Mouse (Mus musculus): Measurements from ENCODE around the gene Fbn1. TPM values are rescaled to one million over a fixed set of nuclear protein-coding genes. Genes with fewer than 3 reads are reported as not detected.

Fbn1 gene
- polyA plus RNA-seq, 1 experiment from 2014 or later = 15.5 TPM

DNA sequence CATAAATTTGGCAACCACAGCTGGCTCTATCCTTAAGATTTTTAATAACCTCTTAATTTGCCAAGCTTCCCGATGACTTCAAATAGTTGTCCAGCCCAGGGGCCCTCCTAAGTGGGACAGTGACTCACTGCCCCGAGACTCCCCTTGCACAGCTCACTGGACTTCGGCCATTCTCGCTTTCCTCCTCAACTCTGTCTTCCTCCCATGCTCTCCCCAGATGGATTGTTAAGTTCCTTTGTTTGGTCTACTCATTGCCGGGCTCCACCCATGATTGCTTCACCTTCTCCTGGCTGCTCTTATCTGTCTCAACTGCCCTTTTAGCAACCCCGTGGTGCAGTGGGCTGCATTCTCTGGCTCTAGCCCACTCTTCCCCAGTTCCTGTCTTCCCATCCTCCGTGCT lies 229.3 kb downstream of the Fbn1 start:
- no peak for ATAC-seq (ENCODE audit: low FRiP score, low TSS enrichment)
- 53% methylated on average over 7 of the region's 7 CpGs for WGBS
- no peaks in the 10 kb centered on the region for H3K9me3 ChIP-seq (ENCODE audit: low read length)
- no peak overlapping the region for H3K4me3 ChIP-seq (ENCODE audit: low read length)
- peaks cover 11% of the 10 kb centered on the region for H3K4me1 ChIP-seq (ENCODE audit: insufficient read depth, low read length)
- no peaks in the 10 kb centered on the region for H3K27me3 ChIP-seq (ENCODE audit: insufficient read depth, low read length)
- no peaks in the 10 kb centered on the region for H3K36me3 ChIP-seq (ENCODE audit: insufficient read depth, low read length)
- no peak overlapping the region for H3K27ac ChIP-seq (ENCODE audit: low read length)
- no peak overlapping the region for H3K9ac ChIP-seq (replicated peaks; ENCODE audit: low read length)
- H3K4me2 ChIP-seq (replicated peaks; ENCODE audit: low read depth, low read length) = no peak overlapping the region

GRCm38 (mm10) chr2:125276692-125277091 lies 231.1 kb downstream of the Fbn1 start:
- Histone ChIP-seq H3K9ac (replicated peaks; ENCODE audit: low read length) (no peak overlapping the region), H3K4me2 (replicated peaks; ENCODE audit: low read depth, low read length) (no peak overlapping the region), H3K9me3 (ENCODE audit: low read length) (peaks cover under 1% of the 10 kb centered on the region), H3K27me3 (ENCODE audit: insufficient read depth, low read length) (no peaks in the 10 kb centered on the region), H3K4me1 (ENCODE audit: insufficient read depth, low read length) (no peaks in the 10 kb centered on the region), H3K4me3 (ENCODE audit: low read length) (no peak overlapping the region), H3K27ac (ENCODE audit: low read length) (no peak overlapping the region), H3K36me3 (ENCODE audit: insufficient read depth, low read length) (no peaks in the 10 kb centered on the region)
- WGBS = 89% methylated on average over 5 of the region's 5 CpGs
- ATAC-seq (ENCODE audit: low FRiP score, low TSS enrichment) = no peak

GRCm38 (mm10) chr2:125275617-125276016 lies 232.2 kb downstream of the Fbn1 start:
- peaks cover 4% of the 10 kb centered on the region for H3K9me3 ChIP-seq (ENCODE audit: low read length)
- no peak overlapping the region for H3K4me3 ChIP-seq (ENCODE audit: low read length)
- no peak overlapping the region for H3K9ac ChIP-seq (replicated peaks; ENCODE audit: low read length)
- H3K36me3 ChIP-seq (ENCODE audit: insufficient read depth, low read length) = no peaks in the 10 kb centered on the region
- H3K27me3 ChIP-seq (ENCODE audit: insufficient read depth, low read length) = no peaks in the 10 kb centered on the region
- no peak for ATAC-seq (ENCODE audit: low FRiP score, low TSS enrichment)
- WGBS = 37% methylated on average over 5 of the region's 5 CpGs
- no peak overlapping the region for H3K4me2 ChIP-seq (replicated peaks; ENCODE audit: low read depth, low read length)
- no peak overlapping the region for H3K27ac ChIP-seq (ENCODE audit: low read length)
- H3K4me1 ChIP-seq (ENCODE audit: insufficient read depth, low read length) = no peaks in the 10 kb centered on the region

DNA sequence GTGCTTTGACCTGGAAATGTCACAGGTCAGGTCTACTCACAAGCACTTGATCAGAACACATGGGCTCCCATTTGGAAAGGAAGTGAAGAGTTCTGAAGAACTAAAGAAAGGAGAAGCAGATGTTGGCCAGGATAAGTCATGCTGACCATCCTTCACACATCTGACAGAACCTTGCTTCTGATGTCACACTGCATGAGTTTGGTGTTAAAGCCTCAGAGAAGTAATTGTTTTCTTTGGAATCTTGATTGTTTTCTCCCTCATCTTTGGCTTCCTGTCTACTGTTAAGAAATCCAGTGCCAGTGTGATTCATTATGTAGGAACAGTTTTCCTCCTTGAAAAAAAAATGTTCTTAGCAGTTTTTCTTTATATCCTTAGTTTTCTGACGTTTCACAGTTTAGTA lies 238.9 kb downstream of the Fbn1 start:
- H3K9me3 ChIP-seq (ENCODE audit: low read length) = peaks cover 4% of the 10 kb centered on the region
- peaks cover 5% of the 10 kb centered on the region; the same call in 1 of the 2 replicates for H3K4me1 ChIP-seq (ENCODE audit: insufficient read depth, low read length)
- H3K9ac ChIP-seq (replicated peaks; ENCODE audit: low read length) = no peak overlapping the region
- no peak for ATAC-seq (ENCODE audit: low FRiP score, low TSS enrichment)
- H3K4me3 ChIP-seq (ENCODE audit: low read length) = no peak overlapping the region
- H3K27ac ChIP-seq (ENCODE audit: low read length) = no peak overlapping the region
- H3K36me3 ChIP-seq (ENCODE audit: insufficient read depth, low read length) = no peaks in the 10 kb centered on the region
- no peak overlapping the region for H3K4me2 ChIP-seq (replicated peaks; ENCODE audit: low read depth, low read length)
- WGBS = 51% methylated on average over 1 of the region's 1 CpGs
- no peaks in the 10 kb centered on the region for H3K27me3 ChIP-seq (ENCODE audit: insufficient read depth, low read length)

GRCm38 (mm10) chr2:125263753-125264152 lies 244.0 kb downstream of the Fbn1 start:
- no peak for ATAC-seq (ENCODE audit: low FRiP score, low TSS enrichment)
- H3K27ac ChIP-seq (ENCODE audit: low read length) = no peak overlapping the region
- H3K4me1 ChIP-seq (ENCODE audit: insufficient read depth, low read length) = peaks cover 9% of the 10 kb centered on the region; the same call in 1 of the 2 replicates
- no peaks in the 10 kb centered on the region for H3K27me3 ChIP-seq (ENCODE audit: insufficient read depth, low read length)
- H3K4me2 ChIP-seq (replicated peaks; ENCODE audit: low read depth, low read length) = no peak overlapping the region
- H3K9me3 ChIP-seq (ENCODE audit: low read length) = no peaks in the 10 kb centered on the region
- 18% methylated on average over 9 of the region's 9 CpGs for WGBS
- peaks cover 6% of the 10 kb centered on the region; the same call in 1 of the 2 replicates for H3K36me3 ChIP-seq (ENCODE audit: insufficient read depth, low read length)
- H3K4me3 ChIP-seq (ENCODE audit: low read length) = no peak overlapping the region
- H3K9ac ChIP-seq (replicated peaks; ENCODE audit: low read length) = no peak overlapping the region

DNA sequence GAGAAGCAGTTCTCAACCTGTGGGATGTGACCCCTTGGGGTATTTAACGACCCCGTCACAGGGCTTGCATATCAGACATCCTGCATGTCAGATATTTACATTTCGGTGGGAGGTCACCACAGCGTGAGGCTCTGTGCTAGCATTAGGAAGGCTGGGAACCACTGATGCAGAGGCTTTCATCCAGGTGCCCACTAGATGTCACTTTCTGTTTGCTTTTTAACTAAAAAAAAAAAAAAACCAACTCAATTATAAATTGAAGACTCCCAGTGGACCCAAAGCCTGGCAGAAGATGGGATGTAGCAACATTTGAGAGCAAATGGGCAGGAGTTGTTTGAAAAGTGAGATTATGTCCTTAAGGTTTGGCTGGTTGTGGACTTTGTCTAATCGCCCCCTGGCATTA lies 244.7 kb downstream of the Fbn1 start:
- Histone ChIP-seq H3K27me3 (ENCODE audit: insufficient read depth, low read length) (no peaks in the 10 kb centered on the region), H3K4me2 (replicated peaks; ENCODE audit: low read depth, low read length) (no peak overlapping the region), H3K4me3 (ENCODE audit: low read length) (no peak overlapping the region), H3K9me3 (ENCODE audit: low read length) (no peaks in the 10 kb centered on the region), H3K9ac (replicated peaks; ENCODE audit: low read length) (no peak overlapping the region), H3K36me3 (ENCODE audit: insufficient read depth, low read length) (peaks cover 7% of the 10 kb centered on the region), H3K27ac (ENCODE audit: low read length) (no peak overlapping the region), H3K4me1 (ENCODE audit: insufficient read depth, low read length) (peaks cover 9% of the 10 kb centered on the region; the same call in 1 of the 2 replicates)
- WGBS = 17% methylated on average over 5 of the region's 5 CpGs
- no peak for ATAC-seq (ENCODE audit: low FRiP score, low TSS enrichment)

- H3K4me3 ChIP-seq (ENCODE audit: low read length) = no peak overlapping the region
- H3K27ac ChIP-seq (ENCODE audit: low read length) = no peak overlapping the region
- no peak for ATAC-seq (ENCODE audit: low FRiP score, low TSS enrichment)
- no peak overlapping the region for H3K4me2 ChIP-seq (replicated peaks; ENCODE audit: low read depth, low read length)
- H3K36me3 ChIP-seq (ENCODE audit: insufficient read depth, low read length) = peaks cover 28% of the 10 kb centered on the region
- H3K27me3 ChIP-seq (ENCODE audit: insufficient read depth, low read length) = no peaks in the 10 kb centered on the region
- no peak overlapping the region for H3K9ac ChIP-seq (replicated peaks; ENCODE audit: low read length)
- WGBS = 73% methylated on average over 2 of the region's 2 CpGs
- no peaks in the 10 kb centered on the region for H3K9me3 ChIP-seq (ENCODE audit: low read length)
- peaks cover 9% of the 10 kb centered on the region; the same call in 1 of the 2 replicates for H3K4me1 ChIP-seq (ENCODE audit: insufficient read depth, low read length)
Observed at GRCm38 (mm10) chr2:125260326-125260725, 247.5 kb downstream of the Fbn1 start.

GRCm38 (mm10) chr2:125259230-125260120 lies 248.3 kb downstream of the Fbn1 start:
- WGBS = 85% methylated on average over 14 of the region's 14 CpGs
- Histone ChIP-seq H3K9ac (replicated peaks; ENCODE audit: low read length) (no peak overlapping the region), H3K9me3 (ENCODE audit: low read length) (peaks cover 3% of the 10 kb centered on the region), H3K4me3 (ENCODE audit: low read length) (no peak overlapping the region), H3K4me1 (ENCODE audit: insufficient read depth, low read length) (peaks cover 9% of the 10 kb centered on the region; the same call in 1 of the 2 replicates), H3K36me3 (ENCODE audit: insufficient read depth, low read length) (peaks cover 33% of the 10 kb centered on the region), H3K4me2 (replicated peaks; ENCODE audit: low read depth, low read length) (no peak overlapping the region), H3K27me3 (ENCODE audit: insufficient read depth, low read length) (no peaks in the 10 kb centered on the region), H3K27ac (ENCODE audit: low read length) (no peak overlapping the region)
- no peak for ATAC-seq (ENCODE audit: low FRiP score, low TSS enrichment)

GRCm38 (mm10) chr2:125255886-125256285 lies 251.9 kb downstream of the Fbn1 start:
- H3K4me3 ChIP-seq (ENCODE audit: low read length) = no peak overlapping the region
- H3K9ac ChIP-seq (replicated peaks; ENCODE audit: low read length) = no peak overlapping the region
- peaks cover 56% of the 10 kb centered on the region for H3K36me3 ChIP-seq (ENCODE audit: insufficient read depth, low read length)
- no peak overlapping the region for H3K27ac ChIP-seq (ENCODE audit: low read length)
- H3K4me2 ChIP-seq (replicated peaks; ENCODE audit: low read depth, low read length) = no peak overlapping the region
- H3K9me3 ChIP-seq (ENCODE audit: low read length) = peaks cover 6% of the 10 kb centered on the region
- no peak for ATAC-seq (ENCODE audit: low FRiP score, low TSS enrichment)
- no peaks in the 10 kb centered on the region for H3K27me3 ChIP-seq (ENCODE audit: insufficient read depth, low read length)
- WGBS = 70% methylated on average over 3 of the region's 3 CpGs
- H3K4me1 ChIP-seq (ENCODE audit: insufficient read depth, low read length) = no peaks in the 10 kb centered on the region

DNA sequence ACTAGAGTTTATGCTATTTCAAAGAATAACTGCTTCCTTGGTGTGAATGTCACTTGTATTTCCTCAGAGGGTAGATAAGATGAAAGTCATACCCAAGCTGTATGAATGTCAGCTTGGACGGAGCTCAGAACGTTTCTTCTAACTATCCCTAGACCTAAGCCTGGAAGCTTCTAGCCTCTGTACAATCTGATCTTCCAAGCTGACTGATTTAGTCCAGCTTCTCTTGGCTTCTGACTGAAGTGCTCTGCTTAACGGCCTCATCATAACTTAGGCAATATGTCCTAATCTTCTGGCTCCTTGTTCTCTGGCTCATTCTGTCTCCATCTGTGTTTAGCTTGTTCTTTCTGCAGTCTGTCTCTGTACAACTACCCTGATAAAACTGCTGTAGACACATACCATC lies 253.2 kb downstream of the Fbn1 start:
- Histone ChIP-seq H3K27ac (ENCODE audit: low read length) (no peak overlapping the region), H3K4me1 (ENCODE audit: insufficient read depth, low read length) (0 out of 2 replicates have a peak, but pooled peaks cover 3% of the 10 kb centered on the region), H3K4me2 (replicated peaks; ENCODE audit: low read depth, low read length) (no peak overlapping the region), H3K9ac (replicated peaks; ENCODE audit: low read length) (no peak overlapping the region), H3K27me3 (ENCODE audit: insufficient read depth, low read length) (no peaks in the 10 kb centered on the region), H3K9me3 (ENCODE audit: low read length) (peaks cover 6% of the 10 kb centered on the region), H3K4me3 (ENCODE audit: low read length) (no peak overlapping the region), H3K36me3 (ENCODE audit: insufficient read depth, low read length) (peaks cover 63% of the 10 kb centered on the region)
- WGBS = 96% methylated on average over 3 of the region's 3 CpGs
- no peak for ATAC-seq (ENCODE audit: low FRiP score, low TSS enrichment)

Data from kidney, embryonic 16.5 days (tissue).